Mouse (Mus musculus): Measurements from ENCODE around the gene 9830107B12Rik.

Gene 9830107B12Rik

GRCm38 (mm10) chr17:48094820-48095680 lies 51.0 kb downstream of the 9830107B12Rik start:
- no peak for DNase-seq (ENCODE audit: low spot score in 2 of 2)

GRCm38 (mm10) chr17:48093286-48093817 lies 52.7 kb downstream of the 9830107B12Rik start:
- DNase-seq (ENCODE audit: low spot score in 2 of 2), result no peak

- no peak for DNase-seq (ENCODE audit: low spot score in 2 of 2)
Measured at GRCm38 (mm10) chr17:48090305-48090704, 55.8 kb downstream of the 9830107B12Rik start.

- DNase-seq (ENCODE audit: low spot score in 2 of 2), result no peak
Measured at GRCm38 (mm10) chr17:48089446-48089845, 56.6 kb downstream of the 9830107B12Rik start.

GRCm38 (mm10) chr17:48089019-48089418 lies 57.0 kb downstream of the 9830107B12Rik start, which contains the start of gene 1700067P10Rik:
1700067P10Rik (plus strand) TSS chr17:48089319.
- no peak for DNase-seq (ENCODE audit: low spot score in 2 of 2)

GRCm38 (mm10) chr17:48080626-48081025 lies 65.4 kb downstream of the 9830107B12Rik start:
- no peak for DNase-seq (ENCODE audit: low spot score in 2 of 2)
